Mouse (Mus musculus) left cerebral cortex, postnatal 14 days (tissue): Measurements from ENCODE around the gene Mfge8. TPM values are rescaled to one million over a fixed set of nuclear protein-coding genes. Genes with fewer than 3 reads are reported as not detected.

ENCODE experiments used
- DNase-seq, 2 experiments: peaks; one replicate each; pipeline ENCODE4 v3.0.0; 2021 to 2022; ENCODE audit warnings: low spot score in 2 of 2, mixed read lengths in 1 of 2
- intact Hi-C: fragments of 180-260 bp; cut with DNase I; formaldehyde crosslinking; loops from one replicate; pipeline ENCODE4 v1.15.1; 2025
- total RNA-seq, 2 experiments: library from RNA; stranded (reverse); gene quantifications; 2 replicates each; pipeline ENCODE4 v1.2.3; 2021

Gene Mfge8
- total RNA-seq, 2 experiments from 2014 or later = 144 to 165 TPM

- DNase-seq = no peak
- intact Hi-C loops = no loop called here
These were observed 9.5 kb downstream of the Mfge8 start for GRCm38 (mm10) chr7:79139328-79139824.

GRCm38 (mm10) chr7:79133391-79133790 lies 15.5 kb downstream of the Mfge8 start:
- DNase-seq = no peak
- intact Hi-C loops = no loop called here

DNA sequence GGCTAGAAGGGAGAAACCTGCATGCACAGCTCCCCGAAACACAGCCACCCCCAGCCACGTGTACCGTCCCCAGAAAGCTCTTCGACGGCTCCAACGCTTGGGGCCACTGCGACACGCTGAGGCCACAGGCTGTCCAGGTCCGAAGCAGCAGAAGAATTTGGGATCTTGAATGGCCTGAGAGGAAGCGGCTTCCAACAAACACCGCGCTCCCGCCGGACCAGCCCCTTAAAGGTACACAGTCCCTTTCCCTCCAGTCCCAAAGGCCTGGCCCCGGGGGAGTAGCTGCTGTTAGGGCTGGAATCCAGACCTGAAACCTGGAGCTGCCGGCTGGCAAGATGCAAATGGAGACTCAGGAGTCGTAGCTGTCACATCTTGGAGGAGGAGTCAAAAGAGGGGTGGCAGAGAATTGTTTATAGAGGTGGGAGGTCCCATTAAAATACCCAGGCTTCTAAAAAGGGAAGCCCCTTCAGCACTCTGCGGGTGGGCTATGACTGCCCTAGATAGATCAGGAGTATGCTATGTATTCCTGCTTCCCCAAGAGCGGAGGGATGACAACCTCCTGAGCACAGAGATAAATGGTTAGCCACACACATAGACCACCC lies 17.9 kb downstream of the Mfge8 start, which contains the start of gene Hapln3:
TSS of gene Hapln3 (minus strand) at position 176 of the 602 bp plus-strand sequence.
- intact Hi-C loops = no loop called here
- no peak for DNase-seq

GRCm38 (mm10) chr7:79130385-79130784 lies 18.5 kb downstream of the Mfge8 start:
- intact Hi-C loops = no loop called here
- no peak for DNase-seq

GRCm38 (mm10) chr7:79129883-79130282 lies 19.0 kb downstream of the Mfge8 start:
- intact Hi-C loops = no loop called here
- no peak for DNase-seq

- peak; percentile 62 to 91 for DNase-seq
- intact Hi-C loops = no loop called here
These were observed 25.4 kb downstream of the Mfge8 start for GRCm38 (mm10) chr7:79123465-79123864.

- no peak for DNase-seq
- intact Hi-C loops = no loop called here
These were observed 35.0 kb downstream of the Mfge8 start for GRCm38 (mm10) chr7:79113848-79114247.

- intact Hi-C loops = no loop called here
- no peak for DNase-seq
These were observed 52.4 kb downstream of the Mfge8 start for GRCm38 (mm10) chr7:79096492-79096891.

DNA sequence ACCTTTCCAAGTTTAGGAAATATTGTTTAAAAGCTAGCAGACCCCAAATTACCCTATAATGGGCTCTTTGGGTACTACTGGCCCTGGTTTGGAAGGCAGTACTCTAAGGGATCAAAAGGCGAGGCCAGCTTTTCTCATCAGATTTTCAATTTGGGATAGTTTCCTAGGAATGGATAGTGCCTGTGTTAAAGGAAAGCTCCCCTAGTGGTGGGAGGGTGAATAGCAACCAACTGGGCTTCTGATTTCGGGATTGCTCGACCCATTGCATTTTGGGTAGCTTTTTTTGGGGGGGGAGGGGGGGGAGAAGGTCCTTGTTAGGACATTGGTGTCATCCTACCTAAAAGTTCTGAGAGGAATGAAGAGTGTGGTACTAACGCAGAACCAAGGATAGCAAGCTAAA lies 59.7 kb downstream of the Mfge8 start:
- DNase-seq = peak; percentile 28 to 31
- intact Hi-C loops = loop anchor here (10.0 kb wide), 1 partner anchor 304 kb away; the partner anchor contains the start of genes Mrpl46 and Mrps11

Other genes starting within 250 kb of the Mfge8 start
- gene Isg20, start 235.6 kb downstream of the Mfge8 start, total RNA-seq = 1 to 10 TPM in 1 of 2 experiments, under 1 TPM in 1; 0.90 to 1.0 TPM
- 1 to 10 TPM; 2.8 to 3.4 TPM for gene Acan, start 95.6 kb downstream of the Mfge8 start, total RNA-seq
- gene Hapln3, start 18.0 kb downstream of the Mfge8 start, total RNA-seq = 1 to 10 TPM; 3.2 to 5.3 TPM
- 100 to 1,000 TPM; 125 to 135 TPM for gene Abhd2, start 124.1 kb upstream of the Mfge8 start, total RNA-seq
- 10 to 100 TPM; 23.4 to 24.3 TPM for gene Rlbp1, start 238.0 kb upstream of the Mfge8 start, total RNA-seq
- gene Fanci, start 242.9 kb upstream of the Mfge8 start, total RNA-seq = under 1 TPM; 0.51 to 0.91 TPM